Mouse (Mus musculus) brown adipose tissue, adult 24 weeks (tissue): ENCODE data around the gene Lrrc58. TPM values are rescaled to one million over a fixed set of nuclear protein-coding genes. Genes with fewer than 3 reads are reported as not detected.

ENCODE experiments used
- H3K27ac ChIP-seq: fragments of 200-500 bp; replicated peaks from 2 replicates; pipeline ENCODE4 v1.5.1; 2012; ENCODE audit warnings: low read depth, mild to moderate bottlenecking, low read length
- H3K4me1 ChIP-seq: fragments of 200-500 bp; 2 replicates; pipeline ENCODE4 v1.6.1; 2012; ENCODE audit warnings: low read length, mixed read lengths; ENCODE audit not compliant: control insufficient read depth, insufficient read depth, insufficient read length
- H3K4me3 ChIP-seq: fragments of 200-500 bp; 2 replicates; pipeline ENCODE4 v1.5.1; 2012; ENCODE audit warnings: low read depth, mild to moderate bottlenecking, low read length, moderate library complexity; ENCODE audit not compliant: insufficient read depth
- polyA plus RNA-seq: library from polyadenylated mRNA; stranded (reverse); fragments of >200 nt; gene quantifications from 2 replicates; pipeline ENCODE4 v1.2.4, GENCODE M21; 2012; ENCODE audit not compliant: missing spikeins, insufficient read depth, insufficient read length

The Lrrc58 gene
- polyA plus RNA-seq = 50.9 and 60.6 TPM in 2 replicates

DNA sequence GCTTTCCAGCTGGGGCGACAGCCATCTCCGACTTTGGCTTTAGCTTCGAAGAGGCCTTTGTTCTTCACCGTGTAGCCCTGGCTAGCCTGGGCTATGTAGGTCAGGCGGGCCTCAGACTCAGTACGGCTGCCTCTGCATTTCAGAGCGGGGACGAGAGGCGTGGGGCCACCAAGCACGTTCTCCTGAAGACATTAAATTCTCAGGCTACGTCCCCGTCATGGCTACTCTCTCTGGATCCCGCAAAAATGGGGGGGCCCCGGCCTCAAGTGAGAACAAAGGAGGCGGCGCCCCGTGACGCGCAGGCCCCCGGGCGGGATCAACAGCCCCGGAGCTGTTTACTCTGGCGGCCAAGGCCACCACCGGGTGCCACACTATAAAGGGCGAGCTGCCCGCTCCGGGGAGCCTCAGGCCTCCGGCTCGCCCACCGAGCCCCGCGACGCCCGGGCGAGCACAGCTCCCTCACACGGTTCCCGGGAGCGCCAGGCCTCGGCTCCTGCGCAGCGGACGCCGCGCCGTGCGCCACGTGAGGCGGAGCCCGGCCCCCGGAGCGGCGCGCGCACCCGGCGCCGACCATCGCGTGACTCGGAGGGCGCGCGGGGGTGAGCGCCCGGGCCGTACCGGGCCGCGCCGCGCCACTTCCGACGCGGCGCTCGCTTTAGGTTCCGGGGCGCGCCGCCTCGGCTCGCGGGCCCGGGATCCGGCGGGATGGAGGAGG, at the start of gene Lrrc58:
Lrrc58 (plus strand) TSS at position 599 of the 715 bp plus-strand sequence.
- peak within 1 kb of the TSS; percentile 81 for H3K4me3 ChIP-seq

GRCm38 (mm10) chr16:37823949-37824348, 44.2 kb upstream of the Lrrc58 start:
- Histone ChIP-seq H3K4me3 (no peak overlapping the region), H3K4me1 (peaks cover 8% of the 10 kb centered on the region; the same call in 1 of the 2 replicates), H3K27ac (no peak overlapping the region)

More for the DNA sequence above, at the start of gene Lrrc58:
- Histone ChIP-seq H3K27ac (peak within 1 kb of the TSS; percentile 95), H3K4me1 (peaks cover 20% of the 10 kb centered on the region)

DNA sequence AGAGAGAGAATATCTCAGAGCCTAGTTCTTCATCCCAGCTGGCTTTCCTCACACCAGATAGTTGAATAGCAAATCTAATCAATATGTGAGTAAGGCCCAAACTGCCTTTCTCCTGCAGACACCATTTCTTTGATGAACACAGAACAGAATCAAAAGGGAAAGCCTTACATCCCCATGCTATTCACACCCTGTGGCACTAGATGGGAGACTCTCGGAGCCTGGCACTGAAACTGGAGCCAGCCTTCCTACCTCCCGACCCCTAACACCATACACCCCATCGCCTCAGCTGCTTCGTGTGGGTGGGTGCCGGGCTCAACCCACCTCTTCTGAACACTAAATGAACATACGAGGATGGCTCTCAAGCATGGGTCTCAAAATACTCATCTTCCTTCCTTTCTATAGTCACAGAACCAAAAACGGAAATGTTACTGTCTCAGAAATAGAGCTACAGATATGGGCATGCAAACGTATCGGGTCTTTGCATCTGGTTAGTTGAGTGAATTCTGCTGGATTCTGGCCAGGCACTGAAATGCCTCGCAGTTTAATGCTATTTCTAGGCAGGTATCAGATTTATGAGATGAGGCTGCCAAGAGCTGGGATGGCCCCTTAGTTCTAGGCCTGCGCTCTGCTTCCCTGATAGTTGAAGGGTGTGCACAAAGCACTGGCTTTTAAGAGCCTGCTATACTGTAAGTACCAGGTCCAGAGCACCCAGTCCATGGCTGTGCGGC, 43.2 kb upstream of the Lrrc58 start:
- Histone ChIP-seq H3K4me3 (no peak overlapping the region), H3K4me1 (peaks cover 7% of the 10 kb centered on the region; the same call in 1 of the 2 replicates), H3K27ac (no peak overlapping the region)

GRCm38 (mm10) chr16:37826286-37826685, 41.9 kb upstream of the Lrrc58 start:
- no peak overlapping the region for H3K27ac ChIP-seq
- no peak overlapping the region for H3K4me3 ChIP-seq
- no peaks in the 10 kb centered on the region for H3K4me1 ChIP-seq

GRCm38 (mm10) chr16:37831041-37831440, 37.1 kb upstream of the Lrrc58 start:
- Histone ChIP-seq H3K27ac (no peak overlapping the region), H3K4me1 (0 out of 2 replicates have a peak, but pooled peaks cover 3% of the 10 kb centered on the region), H3K4me3 (no peak overlapping the region)

DNA sequence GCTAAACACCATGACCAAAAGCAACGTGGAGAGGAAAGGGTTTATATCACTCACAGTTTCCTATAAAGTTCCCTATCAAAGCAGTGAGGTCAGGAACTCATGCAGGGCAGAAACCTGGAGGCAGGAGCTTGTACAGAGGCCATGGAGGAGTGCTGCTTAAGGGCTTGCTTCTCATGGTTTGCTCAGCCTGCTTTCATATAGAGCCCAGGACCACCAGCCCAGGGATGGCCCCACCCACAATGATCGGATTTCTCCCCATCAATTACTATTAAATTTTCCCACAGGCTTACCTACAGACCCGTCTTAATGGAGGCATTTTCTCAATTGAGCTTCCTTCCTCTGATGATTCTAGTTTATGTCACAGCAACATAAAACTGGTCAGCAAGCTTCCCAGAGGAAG, 30.6 kb upstream of the Lrrc58 start:
- no peak overlapping the region for H3K27ac ChIP-seq
- no peak overlapping the region for H3K4me3 ChIP-seq
- H3K4me1 ChIP-seq = 0 out of 2 replicates have a peak, but pooled peaks cover 3% of the 10 kb centered on the region

DNA sequence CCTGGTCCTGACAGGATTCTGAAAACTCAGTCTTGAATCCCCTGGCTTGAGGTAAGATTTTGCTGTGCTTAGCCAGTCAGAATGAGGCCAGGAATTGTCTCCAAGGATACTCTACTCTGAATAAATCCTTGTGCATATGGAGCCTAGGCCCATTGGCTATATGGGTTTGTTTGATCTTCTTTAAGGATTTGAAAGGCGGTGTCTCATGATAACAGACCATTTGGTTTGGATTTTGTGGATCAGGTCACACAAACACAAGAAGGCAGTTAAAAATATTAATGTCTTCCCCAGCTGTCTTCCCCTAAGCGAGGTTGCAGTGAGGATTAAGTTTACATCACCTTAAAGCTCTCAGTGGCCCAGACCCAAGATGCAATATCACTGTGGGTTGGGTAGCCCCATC, 25.8 kb upstream of the Lrrc58 start:
- no peak overlapping the region for H3K4me3 ChIP-seq
- no peak overlapping the region for H3K27ac ChIP-seq
- H3K4me1 ChIP-seq = peaks cover 10% of the 10 kb centered on the region; the same call in 1 of the 2 replicates

DNA sequence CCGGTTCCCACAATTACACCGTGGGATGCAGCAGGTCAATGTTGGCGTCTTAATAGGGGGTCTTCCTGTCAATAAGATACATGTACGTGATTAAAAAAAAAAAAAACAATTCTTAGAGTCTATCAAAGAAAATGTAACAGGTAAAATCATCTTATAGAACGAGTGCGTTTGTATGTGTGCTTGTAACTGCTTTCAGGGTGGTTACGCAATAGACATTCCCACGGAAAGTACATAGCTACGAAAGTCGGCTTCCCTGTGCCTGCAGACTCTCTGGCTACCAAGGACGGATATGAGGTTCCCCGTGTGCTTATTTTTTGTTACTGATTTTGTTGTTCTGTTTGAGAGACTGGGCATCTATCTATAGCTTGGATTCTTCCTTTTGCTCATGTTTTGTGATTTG, 24.4 kb upstream of the Lrrc58 start:
- Histone ChIP-seq H3K27ac (no peak overlapping the region), H3K4me3 (no peak overlapping the region), H3K4me1 (peaks cover 10% of the 10 kb centered on the region; the same call in 1 of the 2 replicates)

- peak overlapping the region; percentile 81 for H3K27ac ChIP-seq
- no peak overlapping the region for H3K4me3 ChIP-seq
- H3K4me1 ChIP-seq = peaks cover 10% of the 10 kb centered on the region; the same call in 1 of the 2 replicates
These were observed 22.8 kb upstream of the Lrrc58 start for GRCm38 (mm10) chr16:37845202-37845925.

GRCm38 (mm10) chr16:37847081-37847480, 21.1 kb upstream of the Lrrc58 start:
- Histone ChIP-seq H3K4me3 (no peak overlapping the region), H3K27ac (0 out of 2 replicates have a peak overlapping the region, but pooled peaks have one; percentile 50), H3K4me1 (peaks cover 11% of the 10 kb centered on the region)

DNA sequence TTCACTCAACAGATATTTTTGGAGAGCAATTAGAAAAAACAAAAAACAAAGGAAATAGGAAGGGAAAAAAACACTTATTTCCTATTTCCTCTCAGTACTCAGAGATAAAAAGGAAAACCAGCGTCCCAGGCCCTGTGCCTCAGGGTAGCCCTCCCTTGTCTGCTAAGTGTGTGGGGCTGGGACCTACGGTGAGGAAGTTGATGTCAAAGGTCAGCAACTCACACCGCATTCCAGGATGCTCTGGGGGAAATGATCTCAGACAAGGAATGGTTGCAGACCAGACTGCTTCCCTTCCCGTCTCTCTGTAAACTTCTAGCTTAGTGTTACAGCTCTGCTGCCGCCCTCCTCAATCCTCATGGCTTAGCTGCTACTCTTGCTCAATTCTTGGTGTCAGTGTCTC, 16.8 kb upstream of the Lrrc58 start:
- peaks cover 18% of the 10 kb centered on the region for H3K4me1 ChIP-seq
- H3K4me3 ChIP-seq = no peak overlapping the region
- peak overlapping the region; percentile 44 for H3K27ac ChIP-seq

DNA sequence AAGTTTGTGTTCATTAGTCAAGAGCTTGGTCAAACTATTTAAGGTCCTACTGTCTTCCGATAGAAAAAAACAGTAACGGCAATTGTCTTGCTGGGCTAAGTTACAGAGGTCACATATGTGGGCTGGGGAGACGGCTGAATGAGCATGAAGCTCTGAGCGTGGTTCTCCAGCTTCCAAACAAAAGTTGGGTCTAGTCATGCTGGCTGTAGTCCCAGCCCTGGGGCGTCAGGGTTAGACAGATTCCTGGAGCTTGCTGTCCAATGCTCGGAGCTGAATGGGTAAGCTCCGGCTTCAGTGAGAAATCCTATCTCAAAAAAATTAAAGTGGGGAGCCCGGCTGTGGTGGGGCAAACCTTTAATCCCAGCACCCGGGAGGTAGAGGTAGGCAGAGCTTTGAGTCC, 14.9 kb upstream of the Lrrc58 start:
- Histone ChIP-seq H3K27ac (no peak overlapping the region), H3K4me3 (no peak overlapping the region), H3K4me1 (peaks cover 18% of the 10 kb centered on the region)

- Histone ChIP-seq H3K4me1 (peaks cover 18% of the 10 kb centered on the region), H3K4me3 (no peak overlapping the region), H3K27ac (no peak overlapping the region)
These were observed 14.1 kb upstream of the Lrrc58 start for GRCm38 (mm10) chr16:37854054-37854453.

GRCm38 (mm10) chr16:37854593-37854992, 13.6 kb upstream of the Lrrc58 start:
- Histone ChIP-seq H3K4me1 (peaks cover 18% of the 10 kb centered on the region), H3K27ac (no peak overlapping the region), H3K4me3 (no peak overlapping the region)

GRCm38 (mm10) chr16:37855583-37855982, 12.6 kb upstream of the Lrrc58 start:
- H3K27ac ChIP-seq = no peak overlapping the region
- H3K4me3 ChIP-seq = no peak overlapping the region
- peaks cover 18% of the 10 kb centered on the region for H3K4me1 ChIP-seq
